In the genomic region with DNA sequence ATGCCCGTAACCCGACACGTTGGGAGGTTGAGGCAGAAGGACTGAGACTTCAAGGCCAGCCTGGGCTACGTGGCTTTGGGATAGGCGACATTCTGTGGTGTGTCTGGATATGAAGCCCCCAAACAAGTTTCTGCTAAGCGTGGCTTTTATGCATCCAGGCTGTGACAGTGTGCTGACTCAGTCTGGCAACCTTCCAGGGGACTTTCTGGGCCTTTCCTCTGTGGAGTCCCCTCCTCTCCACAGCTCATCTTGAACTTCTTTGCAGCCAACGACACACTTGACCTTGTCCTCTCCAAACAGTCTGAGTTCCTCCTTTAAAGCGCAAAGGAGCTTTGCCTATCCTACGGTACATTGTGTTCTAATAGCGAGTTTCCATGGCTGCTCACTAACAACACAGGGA, we compare ENCODE assay signal across 8 mouse cellular contexts. TPM values are rescaled to one million over a fixed set of nuclear protein-coding genes. Genes with fewer than 3 reads are reported as not detected.
DNase-seq lines count a peak whose midpoint lies in the region; ATAC-seq and TF ChIP-seq lines count a peak whose summit lies in the region.

No protein-coding gene starts in this region.

- intact Hi-C loops in heart, postnatal 25 days (cut with DNase I) = no loop called here

- H3K27me3 ChIP-seq in midbrain, embryonic 11.5 days (ENCODE audit: control insufficient read depth, insufficient read depth, low read length) = no peaks in the 10 kb centered on the region
- H3K27me3 ChIP-seq in midbrain, embryonic 16.5 days (ENCODE audit: control insufficient read depth, insufficient read depth, low read depth, low read length) = no peaks in the 10 kb centered on the region
- H3K27me3 ChIP-seq in myocyte (ENCODE audit: control insufficient read depth, insufficient read depth, insufficient read length) = no peaks in the 10 kb centered on the region

- H3K9ac ChIP-seq in midbrain, embryonic 11.5 days (ENCODE audit: low read length) = no peak overlapping the region
- no peak overlapping the region for H3K9ac ChIP-seq in midbrain, embryonic 16.5 days (ENCODE audit: low read depth, low read length)

- H3K27ac ChIP-seq in midbrain, embryonic 11.5 days (ENCODE audit: low read depth, low read length) = no peak overlapping the region
- no peak overlapping the region for H3K27ac ChIP-seq in midbrain, embryonic 16.5 days (ENCODE audit: low read length)
- peak overlapping the region; percentile 22 for H3K27ac ChIP-seq in cortical plate, adult 2 months (ENCODE audit: insufficient read depth, low read length)

- H3ac ChIP-seq in myocyte (ENCODE audit: control insufficient read depth, insufficient read length) = no peak overlapping the region

- H3K4me1 ChIP-seq in midbrain, embryonic 11.5 days (ENCODE audit: control insufficient read depth, insufficient read depth, low read length) = peaks cover 10% of the 10 kb centered on the region; the same call in 1 of the 2 replicates
- H3K4me1 ChIP-seq in midbrain, embryonic 16.5 days (ENCODE audit: control insufficient read depth, insufficient read depth, low read length) = peaks cover 9% of the 10 kb centered on the region
- H3K4me1 ChIP-seq in cortical plate, adult 2 months (ENCODE audit: control insufficient read depth, insufficient read depth, low read length) = peaks cover 6% of the 10 kb centered on the region

- no peak for TF ChIP-seq CTCF in cortical plate, adult 2 months (IDR thresholded peaks at IDR 0.05; ENCODE audit: extremely low read depth, insufficient read depth, low read length)

- H3K36me3 ChIP-seq in midbrain, embryonic 11.5 days (ENCODE audit: control insufficient read depth, insufficient read depth, low read length) = no peaks in the 10 kb centered on the region
- H3K36me3 ChIP-seq in midbrain, embryonic 16.5 days (ENCODE audit: control insufficient read depth, insufficient read depth, low read length) = no peaks in the 10 kb centered on the region
- no peaks in the 10 kb centered on the region for H3K36me3 ChIP-seq in myocyte (ENCODE audit: control insufficient read depth, insufficient read depth)

- DNase-seq in cerebellum, postnatal 14 days = peak; percentile 37 to 45
- DNase-seq in midbrain, embryonic 11.5 days (ENCODE audit: low spot score, missing footprints) = peak; percentile 84
- peak; percentile 16 for DNase-seq in heart, postnatal 25 days (ENCODE audit: low spot score)

- TF ChIP-seq POLR2A in cortical plate, adult 2 months (IDR thresholded peaks at IDR 0.05; ENCODE audit: extremely low read depth, insufficient read depth, low read length) = no peak
- no peak for TF ChIP-seq POLR2A in myocyte (IDR thresholded peaks at IDR 0.05; ENCODE audit: insufficient read length, low read depth)

- WGBS in midbrain, embryonic 11.5 days = 74% methylated on average over 10 of the region's 10 CpGs
- 64% methylated on average over 10 of the region's 10 CpGs for WGBS in midbrain, embryonic 16.5 days

- H3K9me3 ChIP-seq in midbrain, embryonic 11.5 days (ENCODE audit: control insufficient read depth, low read length) = no peaks in the 10 kb centered on the region
- no peaks in the 10 kb centered on the region for H3K9me3 ChIP-seq in midbrain, embryonic 16.5 days (replicated peaks; ENCODE audit: control insufficient read depth, low read length, poor library complexity, severe bottlenecking)

- H3K4me2 ChIP-seq in midbrain, embryonic 11.5 days = no peak overlapping the region
- H3K4me2 ChIP-seq in midbrain, embryonic 16.5 days (ENCODE audit: low read length) = no peak overlapping the region
- H3K4me2 ChIP-seq in myocyte (ENCODE audit: low read depth) = peak overlapping the region; percentile 73

- no peak overlapping the region for H3K4me3 ChIP-seq in midbrain, embryonic 11.5 days (ENCODE audit: low read depth, low read length)
- no peak overlapping the region for H3K4me3 ChIP-seq in midbrain, embryonic 16.5 days (ENCODE audit: low read depth, low read length)
- no peak overlapping the region for H3K4me3 ChIP-seq in cortical plate, adult 2 months (ENCODE audit: insufficient read depth, low read length)
- H3K4me3 ChIP-seq in myocyte = no peak overlapping the region

- H3K79me2 ChIP-seq in myocyte (ENCODE audit: control insufficient read depth, insufficient read depth) = no peaks in the 10 kb centered on the region

- no peak for ATAC-seq in cerebellum, adult (ENCODE audit: insufficient number of reproducible peaks, low FRiP score, low TSS enrichment)
- ATAC-seq in midbrain, embryonic 11.5 days (ENCODE audit: low FRiP score) = no peak
- ATAC-seq in midbrain, embryonic 16.5 days = no peak
- ATAC-seq in frontal cortex, adult (ENCODE audit: low TSS enrichment) = no peak

TF ChIP-seq in myocyte, 11 proteins besides CTCF, POLR2A, EP300 and RAD21:
- TF ChIP-seq E2F4 (IDR thresholded peaks at IDR 0.05; ENCODE audit: insufficient read depth) (no peak), TCF3 (IDR thresholded peaks at IDR 0.05; ENCODE audit: insufficient read length, low read depth) (no peak), MAX (IDR thresholded peaks at IDR 0.05; ENCODE audit: low read depth) (no peak), MYOG (IDR thresholded peaks at IDR 0.05; ENCODE audit: control insufficient read depth in 1 of 3, insufficient read depth in 1 of 3, insufficient read length in 2 of 3, low read depth in 2 of 3) (no peak), MYOD1 (IDR thresholded peaks at IDR 0.05; ENCODE audit: control insufficient read depth in 1 of 3, insufficient read length in 2 of 3, low read depth in 2 of 3) (no peak), REST (IDR thresholded peaks at IDR 0.05; ENCODE audit: insufficient read depth, insufficient read length) (no peak), USF1 (IDR thresholded peaks at IDR 0.05; ENCODE audit: low read depth) (no peak), TCF12 (IDR thresholded peaks at IDR 0.05; ENCODE audit: insufficient read depth, poor library complexity, severe bottlenecking) (no peak), POLR2AphosphoS2 (IDR thresholded peaks at IDR 0.05; ENCODE audit: insufficient read length, low read depth) (no peak), CEBPB (IDR thresholded peaks at IDR 0.05; ENCODE audit: insufficient read depth, poor library complexity, severe bottlenecking) (no peak), SRF (IDR thresholded peaks at IDR 0.05; ENCODE audit: control insufficient read depth, insufficient read length, low read depth) (no peak)

RNA-seq across cellular contexts. Expression of a gene that starts 15.5 kb away (rescaled TPM):
- polyA plus RNA-seq in midbrain, embryonic 11.5 days (2014; fragmentation: Nextera tagmentation; extraction: Ambion mirVana) = 23.7 and 25.7 TPM in 2 replicates
- polyA plus RNA-seq in midbrain, embryonic 16.5 days (2015; fragmentation: Nextera tagmentation; extraction: Ambion mirVana) = 16.2 and 16.9 TPM in 2 replicates
- polyA plus RNA-seq in cortical plate, adult 2 months (2012; rRNA removed) = 26.1 and 26.6 TPM in 2 replicates
- total RNA-seq in heart, postnatal 25 days (2021) = 10 to 100 TPM; 23.4 to 23.9 TPM
- 11.9 TPM for polyA plus RNA-seq in myocyte (2012; fragmentation: generic; extraction: Trizol)

RNA-seq across cellular contexts. Expression of a gene that starts 33.9 kb away (rescaled TPM):
- polyA plus RNA-seq in midbrain, embryonic 11.5 days (2014; fragmentation: Nextera tagmentation; extraction: Ambion mirVana) = 0.11 TPM in 1 of 2 replicates, not detected in the other
- polyA plus RNA-seq in midbrain, embryonic 16.5 days (2015; fragmentation: Nextera tagmentation; extraction: Ambion mirVana) = 0.08 TPM in 1 of 2 replicates, not detected in the other
- 0.08 and 0.13 TPM in 2 replicates for polyA plus RNA-seq in cortical plate, adult 2 months (2012; rRNA removed)
- under 1 TPM in 1 of 2 experiments, not detected in 1; 0.05 TPM for total RNA-seq in heart, postnatal 25 days (2021)
- 0.26 TPM for polyA plus RNA-seq in myocyte (2012; fragmentation: generic; extraction: Trizol)

RNA-seq across cellular contexts. Expression of a gene that starts 55.7 kb away (rescaled TPM):
- 61.1 and 74.3 TPM in 2 replicates for polyA plus RNA-seq in midbrain, embryonic 11.5 days (2014; fragmentation: Nextera tagmentation; extraction: Ambion mirVana)
- polyA plus RNA-seq in midbrain, embryonic 16.5 days (2015; fragmentation: Nextera tagmentation; extraction: Ambion mirVana) = 54.2 and 56.8 TPM in 2 replicates
- 61.7 and 71.6 TPM in 2 replicates for polyA plus RNA-seq in cortical plate, adult 2 months (2012; rRNA removed)
- total RNA-seq in heart, postnatal 25 days (2021) = 10 to 100 TPM; 18.8 to 20.6 TPM
- 19.0 TPM for polyA plus RNA-seq in myocyte (2012; fragmentation: generic; extraction: Trizol)

Comparison
In these comparisons a context has a peak if more than half of its experiments do, and no peak if none do; other contexts are left out.
1. DNase-seq: peak in every context shown above with its lines; median percentile 84 in midbrain, embryonic 11.5 days; 41 in cerebellum, postnatal 14 days; 16 in heart, postnatal 25 days.